Mouse (Mus musculus) kidney, adult 2 months (tissue): Measurements from ENCODE around the gene Atp8a1.

ENCODE experiments used
- CTCF ChIP-seq: fragments of 200-500 bp; conservative IDR thresholded peaks from 2 replicates; pipeline ENCODE4 v1.5.1; 2011; ENCODE audit warnings: low read depth, mild to moderate bottlenecking, control low read depth, low read length, moderate library complexity, mixed read lengths; ENCODE audit not compliant: insufficient read depth, insufficient read length
- POLR2A ChIP-seq: fragments of 200-500 bp; IDR thresholded peaks from one replicate; pipeline ENCODE4 v1.6.1; 2011; ENCODE audit warnings: low read depth, low read length, control low read depth

- no peak for TF ChIP-seq POLR2A
- no peak for TF ChIP-seq CTCF
Observed at GRCm38 (mm10) chr5:67794129-67794800, 53.0 kb downstream of the Atp8a1 start.
